Mouse (Mus musculus) hindbrain, postnatal 0 days (tissue): ENCODE measurements around the gene Txndc12. TPM values are rescaled to one million over a fixed set of nuclear protein-coding genes. Genes with fewer than 3 reads are reported as not detected.

Experiments used
- ATAC-seq: fragments of 200-750 bp; cut with Nextera tagmentation; 2 replicates; pipeline ENCODE4 v1.8.0; 2017; ENCODE audit warnings: mild to moderate bottlenecking, moderate TSS enrichment, moderate library complexity
- DNase-seq: peaks from one replicate; pipeline ENCODE4 v3.0.0-alpha.2; 2015; ENCODE audit warnings: low spot score
- H3K27ac ChIP-seq: fragments of 300-500 bp; sonication (generic); 2 replicates; pipeline ENCODE4 v1.5.1; 2014; ENCODE audit warnings: mild to moderate bottlenecking
- H3K27me3 ChIP-seq: fragments of 300-500 bp; sonication (generic); 2 replicates; pipeline ENCODE4 v1.6.1; 2014; ENCODE audit warnings: low read length, mixed read lengths; ENCODE audit not compliant: insufficient read depth
- H3K36me3 ChIP-seq: fragments of 300-500 bp; sonication (generic); 2 replicates; pipeline ENCODE4 v1.6.1; 2014; ENCODE audit warnings: low read length, mixed read lengths; ENCODE audit not compliant: insufficient read depth
- H3K4me1 ChIP-seq: fragments of 300-500 bp; sonication (generic); 2 replicates; pipeline ENCODE4 v1.6.1; 2014; ENCODE audit warnings: antibody characterized with exemption, low read length, mixed read lengths; ENCODE audit not compliant: insufficient read depth
- H3K4me2 ChIP-seq: fragments of 300-500 bp; sonication (generic); 2 replicates; pipeline ENCODE4 v1.6.1; 2014; ENCODE audit warnings: low read depth, mild to moderate bottlenecking, low read length, moderate library complexity, mixed read lengths
- H3K4me3 ChIP-seq: fragments of 300-500 bp; sonication (generic); 2 replicates; pipeline ENCODE4 v1.5.1; 2014; ENCODE audit warnings: low read length
- H3K9ac ChIP-seq: fragments of 300-500 bp; sonication (generic); replicated peaks from 2 replicates; pipeline ENCODE4 v1.6.1; 2014; ENCODE audit warnings: mild to moderate bottlenecking, low read length, moderate library complexity, mixed read lengths
- H3K9me3 ChIP-seq: fragments of 300-500 bp; sonication (generic); 2 replicates; pipeline ENCODE4 v1.6.1; 2016; ENCODE audit warnings: low read length, mixed read lengths
- CTCF ChIP-seq: IDR thresholded peaks from 2 replicates; pipeline ENCODE4 v1.5.1; 2016; ENCODE audit warnings: antibody characterized with exemption, control low read depth, low read depth
- WGBS: fragments of 180-500 bp; shearing (Covaris S2); extraction: QIAGEN DNeasy Blood & Tissue Kit; methylation state at CpG from one replicate; pipeline ENCODE4 v1.1.7; 2014; 5-methylcytosine and 5-hydroxymethylcytosine counted together
- polyA plus RNA-seq: library from polyadenylated mRNA; unstranded; fragments of >200 nt; fragmentation: Nextera tagmentation; extraction: Ambion mirVana; gene quantifications from 2 replicates; pipeline ENCODE4 v1.2.1, GENCODE M21; 2015
- total RNA-seq: library from RNA; depleted of rRNA; stranded (reverse); fragments of >200 nt; gene quantifications from 2 replicates; pipeline ENCODE4 v1.2.3, GENCODE M21; 2014

The Txndc12 gene
- total and polyA plus RNA-seq, 2 experiments from 2014 or later, result 38.1 to 68.2 TPM

DNA sequence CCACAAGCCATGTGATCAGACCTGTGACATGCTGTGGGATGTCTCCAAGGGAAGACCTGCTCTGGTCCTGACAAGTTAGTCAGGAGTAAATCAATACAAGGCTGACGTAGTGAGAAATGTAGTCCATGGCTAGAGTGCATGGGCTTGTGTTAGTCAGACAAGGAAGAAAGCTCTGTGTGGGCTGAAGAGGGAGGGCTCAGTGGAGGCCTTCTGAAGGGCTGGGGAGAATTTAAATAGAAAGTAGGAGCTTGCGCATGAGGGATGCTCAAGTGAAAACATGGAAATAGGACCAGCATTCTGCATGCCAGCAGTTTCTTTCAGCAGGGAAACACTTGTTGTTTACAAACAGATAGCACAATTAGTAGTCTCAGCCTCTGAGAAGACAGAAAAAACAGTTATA lies 30.9 kb upstream of the Txndc12 start:
- no peak for DNase-seq
- H3K27me3 ChIP-seq, result no peaks in the 10 kb centered on the region
- H3K4me1 ChIP-seq, result no peaks in the 10 kb centered on the region
- TF ChIP-seq CTCF, result no peak
- H3K36me3 ChIP-seq, result no peaks in the 10 kb centered on the region
- H3K4me2 ChIP-seq, result no peak overlapping the region
- no peaks in the 10 kb centered on the region for H3K9me3 ChIP-seq
- no peak overlapping the region for H3K9ac ChIP-seq
- ATAC-seq, result no peak
- H3K4me3 ChIP-seq, result no peak overlapping the region
- no peak overlapping the region for H3K27ac ChIP-seq
- 82% methylated on average over 2 of the region's 2 CpGs for WGBS

GRCm38 (mm10) chr4:108811142-108811541 lies 23.3 kb upstream of the Txndc12 start:
- H3K9me3 ChIP-seq, result no peaks in the 10 kb centered on the region
- H3K4me1 ChIP-seq, result no peaks in the 10 kb centered on the region
- H3K4me2 ChIP-seq, result no peak overlapping the region
- no peak overlapping the region for H3K9ac ChIP-seq
- no peaks in the 10 kb centered on the region for H3K27me3 ChIP-seq
- H3K36me3 ChIP-seq, result no peaks in the 10 kb centered on the region
- WGBS, result 65% methylated on average over 4 of the region's 4 CpGs
- H3K4me3 ChIP-seq, result no peak overlapping the region
- DNase-seq, result no peak
- ATAC-seq, result peak; percentile 29; the same call in 1 of the 2 replicates
- H3K27ac ChIP-seq, result no peak overlapping the region
- TF ChIP-seq CTCF, result no peak

GRCm38 (mm10) chr4:108811550-108811949 lies 22.9 kb upstream of the Txndc12 start:
- DNase-seq (no peak), ATAC-seq (peak; percentile 15; the same call in 1 of the 2 replicates)
- no peak for TF ChIP-seq CTCF
- H3K9me3 ChIP-seq, result no peaks in the 10 kb centered on the region
- H3K4me3 ChIP-seq, result no peak overlapping the region
- no peaks in the 10 kb centered on the region for H3K27me3 ChIP-seq
- H3K4me2 ChIP-seq, result no peak overlapping the region
- no peaks in the 10 kb centered on the region for H3K4me1 ChIP-seq
- WGBS, result 56% methylated on average over 6 of the region's 6 CpGs
- no peaks in the 10 kb centered on the region for H3K36me3 ChIP-seq
- H3K9ac ChIP-seq, result no peak overlapping the region
- H3K27ac ChIP-seq, result no peak overlapping the region

GRCm38 (mm10) chr4:108825677-108826076 lies 8.7 kb upstream of the Txndc12 start:
- peaks cover 38% of the 10 kb centered on the region for H3K36me3 ChIP-seq
- 99% methylated on average over 3 of the region's 3 CpGs for WGBS

DNA sequence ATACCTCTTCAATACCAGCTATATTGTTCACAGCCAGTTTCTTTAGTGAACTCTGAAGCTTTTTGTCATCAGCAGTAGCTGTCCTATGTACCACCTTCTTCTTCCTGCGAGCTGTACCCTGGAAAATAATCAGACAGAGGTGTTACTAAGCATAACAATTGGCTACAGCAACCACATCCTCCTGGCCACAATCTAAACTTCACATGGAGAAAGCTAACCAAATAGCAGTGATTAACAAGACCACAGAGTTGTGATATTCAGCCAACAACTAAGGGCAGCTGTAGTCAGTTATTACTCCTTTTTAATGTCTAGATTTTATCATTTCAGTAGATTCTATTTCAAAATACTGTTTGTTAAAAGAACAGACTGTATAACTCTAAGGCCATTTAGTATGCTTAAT lies 8.3 kb upstream of the Txndc12 start:
- H3K36me3 ChIP-seq, result peaks cover 38% of the 10 kb centered on the region
- no peaks in the 10 kb centered on the region for H3K4me1 ChIP-seq
- ATAC-seq (no peak), DNase-seq (no peak)
- H3K27ac ChIP-seq, result no peak overlapping the region
- WGBS, result 85% methylated on average over 1 of the region's 1 CpGs
- H3K27me3 ChIP-seq, result no peaks in the 10 kb centered on the region
- no peak overlapping the region for H3K4me3 ChIP-seq
- H3K9ac ChIP-seq, result no peak overlapping the region
- no peaks in the 10 kb centered on the region for H3K9me3 ChIP-seq
- TF ChIP-seq CTCF, result no peak
- H3K4me2 ChIP-seq, result no peak overlapping the region

More at GRCm38 (mm10) chr4:108825677-108826076, 8.7 kb upstream of the Txndc12 start:
- Histone ChIP-seq H3K9ac (no peak overlapping the region), H3K4me3 (no peak overlapping the region), H3K4me1 (no peaks in the 10 kb centered on the region), H3K27me3 (no peaks in the 10 kb centered on the region), H3K4me2 (no peak overlapping the region), H3K27ac (no peak overlapping the region), H3K9me3 (no peaks in the 10 kb centered on the region)
- ATAC-seq, result no peak
- no peak for TF ChIP-seq CTCF
- DNase-seq, result no peak

DNA sequence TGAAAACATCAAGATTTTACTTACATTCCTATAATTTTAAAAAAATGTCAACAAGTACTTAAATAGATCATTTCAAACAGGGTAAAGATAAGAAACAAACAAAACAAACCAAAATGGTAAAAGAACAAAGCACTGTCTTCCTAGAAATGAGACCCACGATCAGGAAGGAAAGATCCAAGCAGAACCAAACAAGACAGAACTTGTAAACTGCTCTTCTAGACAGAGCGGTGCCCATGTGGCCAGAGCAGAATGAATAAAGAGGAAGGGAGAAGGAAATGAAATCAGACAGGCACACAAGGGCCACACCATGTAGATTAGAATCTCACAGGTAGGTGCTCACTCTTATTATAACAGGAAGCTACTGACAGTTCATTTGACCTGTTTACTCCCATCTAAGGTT lies 7.8 kb upstream of the Txndc12 start:
- Histone ChIP-seq H3K4me3 (no peak overlapping the region), H3K4me2 (no peak overlapping the region), H3K36me3 (peaks cover 38% of the 10 kb centered on the region), H3K27me3 (no peaks in the 10 kb centered on the region), H3K9ac (no peak overlapping the region), H3K9me3 (no peaks in the 10 kb centered on the region), H3K4me1 (no peaks in the 10 kb centered on the region), H3K27ac (no peak overlapping the region)
- WGBS, result 91% methylated on average over 2 of the region's 2 CpGs
- DNase-seq (no peak), ATAC-seq (no peak)
- no peak for TF ChIP-seq CTCF

DNA sequence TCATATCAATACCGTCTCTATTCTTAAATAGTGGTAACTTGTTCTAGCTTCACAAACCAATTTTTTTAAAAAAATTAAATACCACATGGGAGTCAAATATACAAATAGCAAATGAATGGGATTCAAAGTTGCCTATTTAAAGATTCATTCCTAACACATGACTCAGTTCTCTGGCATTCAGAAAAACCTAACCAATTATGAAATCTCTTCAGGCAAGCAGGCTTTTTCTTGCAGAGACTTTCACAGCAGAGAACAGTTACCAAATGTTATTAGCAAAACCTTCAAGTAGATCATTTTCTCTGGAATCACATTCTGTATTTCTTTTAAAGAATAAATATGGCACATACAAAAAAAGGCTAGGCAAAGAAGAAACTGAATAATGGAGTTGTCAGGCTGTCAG lies 3.7 kb upstream of the Txndc12 start:
- WGBS, result 79% methylated on average over 1 of the region's 1 CpGs
- ATAC-seq, result no peak
- Histone ChIP-seq H3K36me3 (peaks cover 11% of the 10 kb centered on the region; the same call in 1 of the 2 replicates), H3K4me3 (no peak overlapping the region), H3K4me2 (peak overlapping the region; percentile 72; the same call in 1 of the 2 replicates), H3K27me3 (no peaks in the 10 kb centered on the region), H3K9me3 (no peaks in the 10 kb centered on the region), H3K9ac (no peak overlapping the region), H3K4me1 (no peaks in the 10 kb centered on the region), H3K27ac (no peak overlapping the region)
- no peak for DNase-seq
- TF ChIP-seq CTCF, result no peak
